Mouse (Mus musculus) midbrain, embryonic 11.5 days (tissue): ENCODE measurements around the gene Stk11. TPM values are rescaled to one million over a fixed set of nuclear protein-coding genes. Genes with fewer than 3 reads are reported as not detected.

Source experiments
- ATAC-seq: fragments of 200-750 bp; cut with Nextera tagmentation; 2 replicates; pipeline ENCODE4 v1.8.0; 2017; ENCODE audit warnings: moderate TSS enrichment, moderate library complexity; ENCODE audit not compliant: low FRiP score
- DNase-seq: peaks from one replicate; pipeline ENCODE4 v3.0.0; 2015; ENCODE audit warnings: low spot score; ENCODE audit errors: missing footprints
- H3K27ac ChIP-seq: fragments of 300-500 bp; sonication (generic); 2 replicates; pipeline ENCODE4 v1.5.1; 2014; ENCODE audit warnings: low read depth, low read length
- H3K27me3 ChIP-seq: fragments of 300-500 bp; sonication (generic); 2 replicates; pipeline ENCODE4 v1.6.1; 2014; ENCODE audit warnings: mild to moderate bottlenecking, low read length, moderate library complexity, mixed read lengths; ENCODE audit not compliant: control insufficient read depth, insufficient read depth
- H3K36me3 ChIP-seq: fragments of 300-500 bp; sonication (generic); 2 replicates; pipeline ENCODE4 v1.6.1; 2014; ENCODE audit warnings: mild to moderate bottlenecking, low read length, moderate library complexity, mixed read lengths; ENCODE audit not compliant: control insufficient read depth, insufficient read depth
- H3K4me1 ChIP-seq: fragments of 300-500 bp; sonication (generic); 2 replicates; pipeline ENCODE4 v1.6.1; 2014; ENCODE audit warnings: low read length; ENCODE audit not compliant: control insufficient read depth, insufficient read depth
- H3K4me2 ChIP-seq: fragments of 300-500 bp; sonication (generic); 2 replicates; pipeline ENCODE4 v1.6.1; 2014; ENCODE audit warnings: mild to moderate bottlenecking, moderate library complexity
- H3K4me3 ChIP-seq: fragments of 300-500 bp; sonication (generic); 2 replicates; pipeline ENCODE4 v1.5.1; 2014; ENCODE audit warnings: low read depth, low read length
- H3K9ac ChIP-seq: fragments of 300-500 bp; sonication (generic); 2 replicates; pipeline ENCODE4 v1.6.1; 2014; ENCODE audit warnings: low read length
- H3K9me3 ChIP-seq: fragments of 300-500 bp; sonication (generic); 2 replicates; pipeline ENCODE4 v1.6.1; 2016; ENCODE audit warnings: low read length; ENCODE audit not compliant: control insufficient read depth
- WGBS: fragments of 180-500 bp; shearing (Covaris S2); extraction: QIAGEN DNeasy Blood & Tissue Kit; methylation state at CpG from one replicate; pipeline ENCODE4 v1.1.7; 2014; 5-methylcytosine and 5-hydroxymethylcytosine counted together
- polyA plus RNA-seq: library from polyadenylated mRNA; unstranded; fragments of >200 nt; fragmentation: Nextera tagmentation; extraction: Ambion mirVana; gene quantifications from 2 replicates; pipeline ENCODE4 v1.2.1, GENCODE M21; 2014

Gene Stk11
- polyA plus RNA-seq, 1 experiment from 2014 or later, result 23.1 TPM

GRCm38 (mm10) chr10:80103032-80103431 is 12.6 kb upstream of the Stk11 start:
- 76% methylated on average over 2 of the region's 2 CpGs for WGBS
- H3K36me3 ChIP-seq, result no peaks in the 10 kb centered on the region
- H3K27ac ChIP-seq, result no peak overlapping the region
- ATAC-seq (0 out of 2 replicates have a peak, but pooled peaks have one; percentile 8), DNase-seq (no peak)
- peak overlapping the region; percentile 91 for H3K9ac ChIP-seq
- no peaks in the 10 kb centered on the region for H3K27me3 ChIP-seq
- peak overlapping the region; percentile 60; the same call in 1 of the 2 replicates for H3K4me2 ChIP-seq
- peaks cover 8% of the 10 kb centered on the region; the same call in 1 of the 2 replicates for H3K4me1 ChIP-seq
- H3K4me3 ChIP-seq, result no peak overlapping the region
- H3K9me3 ChIP-seq, result no peaks in the 10 kb centered on the region

- DNase-seq (no peak), ATAC-seq (no peak)
- 77% methylated on average over 3 of the region's 3 CpGs for WGBS
Observed at GRCm38 (mm10) chr10:80104181-80104580, 11.4 kb upstream of the Stk11 start.

GRCm38 (mm10) chr10:80105460-80105859 is 10.1 kb upstream of the Stk11 start, which contains the start of gene Sbno2:
Gene Sbno2 (minus strand): TSS chr10:80105571.
- Histone ChIP-seq H3K36me3 (no peaks in the 10 kb centered on the region), H3K27ac (no peak within 1 kb of the TSS), H3K4me3 (no peak within 1 kb of the TSS), H3K9ac (no peak within 1 kb of the TSS), H3K4me2 (no peak within 1 kb of the TSS), H3K27me3 (no peaks in the 10 kb centered on the region), H3K9me3 (no peaks in the 10 kb centered on the region), H3K4me1 (peaks cover 8% of the 10 kb centered on the region; the same call in 1 of the 2 replicates)
- no peak for ATAC-seq
- 68% methylated on average over 5 of the region's 5 CpGs for WGBS
- no peak for DNase-seq

More at GRCm38 (mm10) chr10:80104181-80104580, 11.4 kb upstream of the Stk11 start:
- H3K36me3 ChIP-seq, result no peaks in the 10 kb centered on the region
- no peaks in the 10 kb centered on the region for H3K9me3 ChIP-seq
- no peak overlapping the region for H3K9ac ChIP-seq
- no peaks in the 10 kb centered on the region for H3K27me3 ChIP-seq
- peaks cover 8% of the 10 kb centered on the region; the same call in 1 of the 2 replicates for H3K4me1 ChIP-seq
- H3K27ac ChIP-seq, result no peak overlapping the region
- no peak overlapping the region for H3K4me3 ChIP-seq
- H3K4me2 ChIP-seq, result no peak overlapping the region

GRCm38 (mm10) chr10:80105926-80106325 is 9.7 kb upstream of the Stk11 start:
- Histone ChIP-seq H3K4me1 (peaks cover 8% of the 10 kb centered on the region; the same call in 1 of the 2 replicates), H3K9ac (no peak overlapping the region), H3K27me3 (no peaks in the 10 kb centered on the region), H3K9me3 (no peaks in the 10 kb centered on the region), H3K27ac (no peak overlapping the region), H3K4me3 (no peak overlapping the region), H3K4me2 (no peak overlapping the region), H3K36me3 (no peaks in the 10 kb centered on the region)
- DNase-seq, result no peak
- no peak for ATAC-seq
- 80% methylated on average over 5 of the region's 5 CpGs for WGBS

- no peaks in the 10 kb centered on the region for H3K27me3 ChIP-seq
- no peaks in the 10 kb centered on the region for H3K9me3 ChIP-seq
- H3K4me3 ChIP-seq, result no peak overlapping the region
- ATAC-seq, result no peak
- 67% methylated on average over 6 of the region's 6 CpGs for WGBS
- no peak overlapping the region for H3K27ac ChIP-seq
- no peak overlapping the region for H3K9ac ChIP-seq
- no peak overlapping the region for H3K4me2 ChIP-seq
- H3K4me1 ChIP-seq, result 0 out of 2 replicates have a peak, but pooled peaks cover 2% of the 10 kb centered on the region
- no peak for DNase-seq
- no peaks in the 10 kb centered on the region for H3K36me3 ChIP-seq
Observed at GRCm38 (mm10) chr10:80107678-80108077, 7.9 kb upstream of the Stk11 start.

GRCm38 (mm10) chr10:80114341-80115284 is 990 bp upstream of the Stk11 start:
- Histone ChIP-seq H3K4me1 (peaks cover 28% of the 10 kb centered on the region), H3K9ac (peak overlapping the region; percentile 1; the same call in 1 of the 2 replicates), H3K27ac (peak overlapping the region; percentile 33; the same call in 1 of the 2 replicates), H3K27me3 (no peaks in the 10 kb centered on the region), H3K36me3 (no peaks in the 10 kb centered on the region), H3K9me3 (no peaks in the 10 kb centered on the region), H3K4me2 (peak overlapping the region; percentile 33), H3K4me3 (peak overlapping the region; percentile 97)
- WGBS, result 2% methylated on average over 27 of the region's 27 CpGs
- DNase-seq (peak; percentile 99), ATAC-seq (peak; percentile 54)

- H3K36me3 ChIP-seq, result 0 out of 2 replicates have a peak, but pooled peaks cover 2% of the 10 kb centered on the region
- H3K9ac ChIP-seq, result peak overlapping the region; percentile 88
- no peaks in the 10 kb centered on the region for H3K27me3 ChIP-seq
- DNase-seq (no peak), ATAC-seq (no peak)
- peak overlapping the region; percentile 44 for H3K27ac ChIP-seq
- H3K9me3 ChIP-seq, result no peaks in the 10 kb centered on the region
- peak overlapping the region; percentile 97 for H3K4me3 ChIP-seq
- peaks cover 28% of the 10 kb centered on the region for H3K4me1 ChIP-seq
- peak overlapping the region; percentile 86 for H3K4me2 ChIP-seq
- under 1% methylated on average over 58 of the region's 63 CpGs for WGBS
Observed at GRCm38 (mm10) chr10:80115944-80116335, 337 bp downstream of the Stk11 start.

GRCm38 (mm10) chr10:80116563-80116926 is 942 bp downstream of the Stk11 start:
- no peaks in the 10 kb centered on the region for H3K9me3 ChIP-seq
- H3K27ac ChIP-seq, result no peak overlapping the region
- H3K36me3 ChIP-seq, result peaks cover 5% of the 10 kb centered on the region; the same call in 1 of the 2 replicates
- H3K4me1 ChIP-seq, result peaks cover 28% of the 10 kb centered on the region
- under 1% methylated on average over 27 of the region's 27 CpGs for WGBS
- H3K4me3 ChIP-seq, result peak overlapping the region; percentile 97
- peak overlapping the region; percentile 86 for H3K4me2 ChIP-seq
- H3K27me3 ChIP-seq, result no peaks in the 10 kb centered on the region
- ATAC-seq (no peak), DNase-seq (peak; percentile 93)
- peak overlapping the region; percentile 88 for H3K9ac ChIP-seq
